Mouse (Mus musculus) gonadal fat pad, adult 2 months (tissue): ENCODE measurements around the gene Notch1. TPM values are rescaled to one million over a fixed set of nuclear protein-coding genes. Genes with fewer than 3 reads are reported as not detected.

ENCODE experiments used
- DNase-seq: peaks from one replicate; pipeline ENCODE4 v3.0.0-alpha.2; 2012; ENCODE audit warnings: low read depth
- polyA plus RNA-seq: library from polyadenylated mRNA; depleted of rRNA; stranded (reverse); fragments of >200 nt; gene quantifications from 2 replicates; pipeline ENCODE4 v1.2.3, GENCODE M21; 2012; rRNA removed

Notch1 gene
- polyA plus RNA-seq, result 49.0 and 67.9 TPM in 2 replicates

GRCm38 (mm10) chr2:26516275-26516674 is at the start of gene Notch1:
Notch1 (minus strand) TSS chr2:26516663.
- DNase-seq, result no peak

DNA sequence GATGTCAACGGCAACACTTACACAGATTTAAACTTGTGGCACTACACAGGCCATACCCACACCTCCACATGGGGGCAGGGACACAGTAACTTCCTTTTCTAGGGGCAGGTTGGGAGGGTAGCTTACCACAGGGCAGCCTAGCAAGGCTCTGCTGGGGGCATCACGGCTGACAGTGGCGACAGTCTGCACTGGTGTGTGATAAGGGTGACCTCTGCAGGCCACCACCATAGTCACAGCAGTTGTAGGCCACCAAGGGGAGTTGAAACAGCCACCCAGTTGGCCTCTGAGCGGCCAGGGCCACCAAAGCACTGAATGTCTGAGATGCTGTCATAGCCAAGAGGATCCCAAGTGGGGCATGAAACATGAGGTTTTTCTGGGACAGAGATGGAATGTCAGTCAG is 49.8 kb upstream of the Notch1 start:
- no peak for DNase-seq

GRCm38 (mm10) chr2:26561351-26562016 is 45.0 kb upstream of the Notch1 start:
- no peak for DNase-seq

GRCm38 (mm10) chr2:26560506-26560905 is 44.0 kb upstream of the Notch1 start:
- no peak for DNase-seq

DNA sequence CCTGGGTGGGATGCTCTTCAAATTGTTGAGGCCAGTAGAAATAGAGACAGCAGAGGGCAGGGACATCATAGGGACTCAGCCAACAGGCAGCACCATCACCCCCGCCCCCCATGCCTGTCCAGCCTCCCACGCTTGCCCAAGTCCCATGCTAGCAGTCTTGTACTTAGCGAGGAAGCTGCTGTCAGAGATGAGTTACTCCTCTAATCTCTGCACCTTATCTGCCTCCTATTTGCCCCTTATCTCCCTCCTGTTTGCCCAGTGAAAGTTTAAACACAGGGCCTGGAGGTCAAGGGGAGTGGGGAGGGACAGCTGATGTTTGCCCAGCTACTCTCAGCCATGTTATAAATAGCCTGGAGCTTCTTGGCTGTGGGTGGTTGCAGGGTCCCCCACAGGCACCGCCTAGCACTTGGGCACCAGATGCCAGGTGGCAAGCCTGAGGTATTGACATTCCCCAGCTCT is 40.1 kb upstream of the Notch1 start:
- no peak for DNase-seq

GRCm38 (mm10) chr2:26555076-26555475 is 38.6 kb upstream of the Notch1 start:
- DNase-seq, result no peak

DNA sequence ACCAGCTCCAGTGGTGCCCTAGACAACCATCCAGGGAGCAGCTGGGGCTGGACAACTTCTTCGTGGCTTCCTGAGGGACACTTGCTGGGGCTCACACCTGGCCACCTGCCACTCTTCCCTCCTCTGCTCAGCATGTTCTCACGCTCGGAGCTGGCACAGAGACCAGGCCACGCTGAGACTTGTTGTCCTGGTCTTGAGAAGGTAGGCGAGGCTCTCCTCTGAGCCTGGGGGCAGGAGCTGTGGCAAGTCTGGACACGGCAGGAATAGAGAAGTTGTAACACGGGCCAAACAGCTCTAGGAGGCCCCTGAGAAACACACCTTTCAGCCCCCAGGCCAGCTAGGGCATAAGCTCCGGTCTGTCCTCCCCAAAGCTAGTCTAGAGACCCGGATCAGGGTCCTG is 37.4 kb upstream of the Notch1 start:
- no peak for DNase-seq

GRCm38 (mm10) chr2:26552066-26552465 is 35.6 kb upstream of the Notch1 start:
- no peak for DNase-seq

DNA sequence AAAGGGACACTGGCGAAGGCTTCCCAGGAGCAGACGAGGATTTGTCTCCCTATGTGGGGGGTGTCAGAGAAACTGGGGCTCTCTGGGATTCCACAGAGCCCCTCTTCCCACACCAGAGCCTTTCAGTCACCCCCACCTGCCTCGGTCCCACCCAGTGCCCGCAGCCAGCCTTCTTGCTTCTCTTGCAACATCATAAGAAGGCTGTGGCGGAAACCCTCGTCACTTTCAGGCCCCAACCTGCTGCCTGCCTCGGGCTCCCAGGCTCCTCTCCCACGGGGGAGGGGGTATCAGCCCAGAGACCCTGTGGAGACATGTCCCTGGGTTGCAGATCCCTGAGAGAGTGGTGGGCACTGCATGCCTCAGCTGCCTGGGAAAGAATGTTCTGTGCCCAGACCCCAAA is 35.0 kb upstream of the Notch1 start:
- DNase-seq, result no peak

DNA sequence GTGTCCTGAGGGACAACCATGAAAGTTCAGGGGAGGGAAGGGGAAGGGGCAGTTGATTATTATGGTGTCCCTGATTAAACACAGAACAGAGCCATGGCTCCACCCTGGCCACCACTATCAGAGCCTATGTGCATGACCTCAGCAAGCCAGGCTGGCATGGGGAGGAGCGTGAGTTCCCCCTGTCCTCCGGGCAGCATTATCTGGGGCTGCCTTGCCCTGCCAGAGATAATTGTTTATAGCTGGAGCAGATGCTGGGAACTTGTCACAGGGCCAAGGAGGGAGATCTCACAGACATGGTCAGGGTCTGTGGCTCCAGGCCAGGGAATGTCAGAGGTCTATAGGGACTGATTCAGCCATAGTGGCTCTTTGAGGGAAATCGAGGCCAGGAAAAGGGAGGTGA is 34.3 kb upstream of the Notch1 start:
- DNase-seq, result no peak

DNA sequence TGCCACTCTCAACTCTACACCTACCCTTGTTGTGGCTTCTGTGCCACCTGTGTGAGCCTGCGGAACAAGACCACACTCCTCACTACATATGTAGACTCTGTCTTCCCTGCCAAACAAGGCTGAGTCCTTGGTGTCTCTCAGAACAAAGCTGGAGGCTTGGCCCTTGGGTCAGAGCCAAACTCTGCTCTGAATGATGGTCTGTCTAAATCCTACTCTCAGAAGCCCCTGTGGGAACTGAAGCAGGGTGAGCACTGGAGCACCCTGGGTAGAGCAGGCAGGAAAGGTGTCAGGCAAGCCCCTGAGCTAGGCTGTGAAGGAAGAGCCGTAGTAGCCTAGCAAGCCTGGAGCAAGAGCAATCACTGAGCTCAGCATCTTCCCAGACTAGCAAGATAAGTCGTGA is 33.7 kb upstream of the Notch1 start:
- no peak for DNase-seq

- DNase-seq, result no peak
Measured at GRCm38 (mm10) chr2:26549801-26550200, 33.3 kb upstream of the Notch1 start.

- no peak for DNase-seq
Measured at GRCm38 (mm10) chr2:26547481-26547880, 31.0 kb upstream of the Notch1 start.

DNA sequence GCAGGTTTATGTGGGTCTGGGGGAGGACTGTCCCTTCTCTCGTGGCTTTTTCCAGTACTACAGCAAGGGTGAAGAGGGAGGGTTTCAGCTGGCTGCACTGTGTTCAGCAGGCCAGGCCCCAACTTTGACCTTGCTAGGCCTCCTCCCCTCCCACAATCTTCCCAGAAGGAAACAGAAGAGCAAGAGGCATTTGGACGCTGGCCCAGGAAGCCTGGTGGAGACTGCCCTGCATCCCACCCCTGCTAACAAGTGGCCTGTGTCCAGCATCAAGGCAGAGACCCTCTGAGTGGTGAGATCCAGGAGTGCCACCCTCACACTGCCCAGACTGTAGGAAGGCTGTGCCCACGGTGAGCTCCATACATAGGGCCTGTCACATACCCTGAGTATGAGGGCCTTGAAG is 27.8 kb upstream of the Notch1 start:
- no peak for DNase-seq

DNA sequence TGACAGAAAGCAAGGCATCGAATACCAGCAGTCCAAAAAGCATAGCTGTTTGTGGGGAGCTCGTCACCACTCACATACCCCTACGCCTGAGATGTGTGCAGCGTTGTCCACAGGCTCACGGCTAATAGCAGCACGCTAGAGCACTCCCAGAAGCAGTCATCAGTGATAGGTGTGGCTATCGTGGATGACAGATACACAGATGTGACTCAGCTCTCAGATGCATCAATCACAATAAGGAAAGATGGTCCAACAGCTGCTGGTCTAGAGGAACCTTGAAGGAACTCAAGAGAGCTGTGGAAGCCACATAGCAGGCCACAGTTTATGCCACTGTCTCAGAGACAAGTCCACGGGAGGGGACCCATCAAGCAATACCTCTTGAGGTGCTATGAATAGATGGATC is 27.3 kb upstream of the Notch1 start:
- DNase-seq, result no peak

GRCm38 (mm10) chr2:26543155-26543554 is 26.7 kb upstream of the Notch1 start:
- no peak for DNase-seq

- DNase-seq, result no peak
Measured at GRCm38 (mm10) chr2:26541258-26541910, 24.9 kb upstream of the Notch1 start.

- DNase-seq, result no peak
Measured at GRCm38 (mm10) chr2:26540721-26541120, 24.3 kb upstream of the Notch1 start.

- DNase-seq, result no peak
Measured at GRCm38 (mm10) chr2:26539516-26539915, 23.1 kb upstream of the Notch1 start.

- no peak for DNase-seq
Measured at GRCm38 (mm10) chr2:26535517-26536045, 19.1 kb upstream of the Notch1 start.

DNA sequence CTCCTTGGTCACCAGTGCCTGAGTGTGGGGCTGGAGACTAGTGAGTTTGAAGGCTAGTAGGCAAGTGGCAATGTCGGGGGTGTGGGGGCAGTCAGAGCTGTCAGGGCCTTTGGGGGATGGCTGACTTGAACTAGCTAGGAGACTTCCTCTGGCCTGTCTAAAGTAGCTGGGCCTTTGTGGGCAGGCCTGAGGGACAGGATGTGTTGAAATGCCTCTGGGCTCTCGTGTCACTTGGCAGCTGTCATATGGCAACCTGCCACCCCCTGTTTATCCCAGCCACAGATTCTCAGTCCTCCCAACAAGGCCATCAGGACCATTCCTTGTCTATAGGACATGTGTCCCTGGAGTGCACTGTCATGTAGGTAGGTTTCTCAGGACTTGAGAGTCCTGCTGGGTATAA is 18.2 kb upstream of the Notch1 start:
- DNase-seq, result no peak

- DNase-seq, result no peak
Measured at GRCm38 (mm10) chr2:26534161-26534560, 17.7 kb upstream of the Notch1 start.

- DNase-seq, result no peak
Measured at GRCm38 (mm10) chr2:26533249-26533648, 16.8 kb upstream of the Notch1 start.
